Mouse (Mus musculus) bone marrow, adult 2 months (tissue): ENCODE measurements around the gene S100g.

Experiments
- CTCF ChIP-seq: fragments of 200-500 bp; IDR thresholded peaks from 2 replicates; pipeline ENCODE4 v1.5.1; 2011; ENCODE audit warnings: low read length, control low read depth; ENCODE audit not compliant: control insufficient read depth, insufficient read depth
- POLR2A ChIP-seq: fragments of 200-500 bp; IDR thresholded peaks from 2 replicates; pipeline ENCODE4 v1.6.1; 2011; ENCODE audit warnings: low read depth, mild to moderate bottlenecking, control low read depth, low read length, borderline replicate concordance; ENCODE audit not compliant: control insufficient read depth

- no peak for TF ChIP-seq CTCF
- no peak for TF ChIP-seq POLR2A
These were observed 42.8 kb downstream of the S100g start for GRCm38 (mm10) chrX:162921487-162922125.
